Mouse (Mus musculus) inflammation-experienced regulatory T-cells, adult 6 months (primary cell): ENCODE data around the gene Olfr95. TPM values are rescaled to one million over a fixed set of nuclear protein-coding genes. Genes with fewer than 3 reads are reported as not detected.
"Not testable (repeated sequence)": the region's sequence is repeated elsewhere in the genome, so short reads cannot be mapped to it uniquely, and the experiment has no call there.

ENCODE experiments used
- ATAC-seq: one replicate; pipeline ENCODE4 v1.8.0; 2017
- polyA plus RNA-seq, 3 experiments: library from polyadenylated mRNA; unstranded; fragments of 100-300 nt; shearing (Covaris generic); gene quantifications; one replicate each; pipeline ENCODE4 v1.2.1; 2017

Olfr95 gene
- polyA plus RNA-seq, result not detected

- ATAC-seq, result no peak
These were observed at the start of gene Olfr95 for GRCm38 (mm10) chr17:37213018-37213417. Gene Olfr95, minus strand, starts transcription at chr17:37213118.

- peak; percentile 44 for ATAC-seq
These were observed 37.6 kb upstream of the Olfr95 start for GRCm38 (mm10) chr17:37250544-37250943.

- no peak for ATAC-seq
These were observed 36.5 kb upstream of the Olfr95 start for GRCm38 (mm10) chr17:37249460-37249859.

- ATAC-seq, result peak; percentile 100
These were observed 33.8 kb upstream of the Olfr95 start for GRCm38 (mm10) chr17:37246715-37247114.

GRCm38 (mm10) chr17:37242198-37242597 is 29.3 kb upstream of the Olfr95 start:
- ATAC-seq, result no peak

GRCm38 (mm10) chr17:37237230-37237629 is 24.3 kb upstream of the Olfr95 start, which contains the start of gene Olfr97:
Gene Olfr97, minus strand, starts transcription at chr17:37237330.
- ATAC-seq, result not testable (repeated sequence)

GRCm38 (mm10) chr17:37221879-37222278 is 9.0 kb upstream of the Olfr95 start:
- no peak for ATAC-seq

GRCm38 (mm10) chr17:37219846-37220245 is 6.9 kb upstream of the Olfr95 start, which contains the start of gene Olfr96:
Gene Olfr96, plus strand, starts transcription at chr17:37220146.
- ATAC-seq, result no peak

GRCm38 (mm10) chr17:37218486-37218885 is 5.6 kb upstream of the Olfr95 start:
- ATAC-seq, result no peak

- ATAC-seq, result no peak
These were observed 1.8 kb downstream of the Olfr95 start for GRCm38 (mm10) chr17:37210884-37211768.

- ATAC-seq, result no peak
These were observed 9.0 kb downstream of the Olfr95 start for GRCm38 (mm10) chr17:37203917-37204236.

GRCm38 (mm10) chr17:37203206-37203916 is 9.6 kb downstream of the Olfr95 start:
- peak; percentile 98 for ATAC-seq

- ATAC-seq, result no peak
These were observed 12.0 kb downstream of the Olfr95 start, which contains the start of gene Olfr94 for GRCm38 (mm10) chr17:37200894-37201293. Gene Olfr94, minus strand, starts transcription at chr17:37200994.

- no peak for ATAC-seq
These were observed 15.8 kb downstream of the Olfr95 start for GRCm38 (mm10) chr17:37196845-37197724.

- ATAC-seq, result no peak
These were observed 18.1 kb downstream of the Olfr95 start for GRCm38 (mm10) chr17:37194782-37195181.

GRCm38 (mm10) chr17:37193656-37194055 is 19.3 kb downstream of the Olfr95 start, which contains the start of gene Ubd:
Gene Ubd, plus strand, starts transcription at chr17:37193892.
- ATAC-seq, result no peak

- no peak for ATAC-seq
These were observed 19.9 kb downstream of the Olfr95 start for GRCm38 (mm10) chr17:37193032-37193431.

- ATAC-seq, result no peak
These were observed 22.2 kb downstream of the Olfr95 start for GRCm38 (mm10) chr17:37190711-37191110.

GRCm38 (mm10) chr17:37185474-37185873 is 27.4 kb downstream of the Olfr95 start:
- ATAC-seq, result peak; percentile 21

GRCm38 (mm10) chr17:37161394-37161793 is 51.5 kb downstream of the Olfr95 start, which contains the start of gene Olfr93:
Gene Olfr93, minus strand, starts transcription at chr17:37161494.
- ATAC-seq, result no peak
